Mouse (Mus musculus) testis, adult 2 months (tissue): ENCODE data around the gene Sipa1l1.

Experiments
- CTCF ChIP-seq: fragments of 200-500 bp; IDR thresholded peaks from 2 replicates; pipeline ENCODE4 v1.5.1; 2012; ENCODE audit warnings: low read depth, mild to moderate bottlenecking, inconsistent platforms, low read length, moderate library complexity; ENCODE audit not compliant: control insufficient read depth, insufficient read depth, insufficient replicate concordance
- POLR2A ChIP-seq: fragments of 200-500 bp; IDR thresholded peaks from 2 replicates; pipeline ENCODE4 v1.6.1; 2012; ENCODE audit warnings: low read depth, mild to moderate bottlenecking, inconsistent platforms, low read length, moderate library complexity; ENCODE audit not compliant: control insufficient read depth

DNA sequence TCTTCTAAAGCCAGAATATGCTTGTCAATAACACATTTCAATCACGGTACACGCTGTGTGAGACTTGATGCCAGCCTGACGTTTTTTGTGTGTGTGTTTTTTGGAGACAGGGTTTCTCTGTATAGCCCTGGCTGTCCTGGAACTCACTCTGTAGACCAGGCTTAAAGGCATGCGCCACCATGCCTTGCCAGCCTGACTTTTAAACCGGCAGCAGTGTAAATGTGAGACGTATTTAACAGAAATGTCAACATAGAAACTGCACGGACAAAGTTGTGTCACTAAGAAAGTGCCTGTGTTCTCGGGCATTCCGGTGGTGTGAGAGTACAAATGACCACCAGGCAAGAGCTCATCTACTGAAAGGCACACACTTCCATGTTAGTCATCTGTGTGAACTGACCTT lies 323.3 kb downstream of the Sipa1l1 start:
- TF ChIP-seq POLR2A (no peak), CTCF (no peak)
